Mouse (Mus musculus) hindbrain, postnatal 0 days (tissue): ENCODE measurements around the gene Astl. TPM values are rescaled to one million over a fixed set of nuclear protein-coding genes. Genes with fewer than 3 reads are reported as not detected.

Experiments used
- ATAC-seq: fragments of 200-750 bp; cut with Nextera tagmentation; 2 replicates; pipeline ENCODE4 v1.8.0; 2017; ENCODE audit warnings: mild to moderate bottlenecking, moderate TSS enrichment, moderate library complexity
- DNase-seq: peaks from one replicate; pipeline ENCODE4 v3.0.0-alpha.2; 2015; ENCODE audit warnings: low spot score
- H3K27ac ChIP-seq: fragments of 300-500 bp; sonication (generic); 2 replicates; pipeline ENCODE4 v1.5.1; 2014; ENCODE audit warnings: mild to moderate bottlenecking
- H3K27me3 ChIP-seq: fragments of 300-500 bp; sonication (generic); 2 replicates; pipeline ENCODE4 v1.6.1; 2014; ENCODE audit warnings: low read length, mixed read lengths; ENCODE audit not compliant: insufficient read depth
- H3K36me3 ChIP-seq: fragments of 300-500 bp; sonication (generic); 2 replicates; pipeline ENCODE4 v1.6.1; 2014; ENCODE audit warnings: low read length, mixed read lengths; ENCODE audit not compliant: insufficient read depth
- H3K4me1 ChIP-seq: fragments of 300-500 bp; sonication (generic); 2 replicates; pipeline ENCODE4 v1.6.1; 2014; ENCODE audit warnings: antibody characterized with exemption, low read length, mixed read lengths; ENCODE audit not compliant: insufficient read depth
- H3K4me2 ChIP-seq: fragments of 300-500 bp; sonication (generic); 2 replicates; pipeline ENCODE4 v1.6.1; 2014; ENCODE audit warnings: low read depth, mild to moderate bottlenecking, low read length, moderate library complexity, mixed read lengths
- H3K4me3 ChIP-seq: fragments of 300-500 bp; sonication (generic); 2 replicates; pipeline ENCODE4 v1.5.1; 2014; ENCODE audit warnings: low read length
- H3K9ac ChIP-seq: fragments of 300-500 bp; sonication (generic); replicated peaks from 2 replicates; pipeline ENCODE4 v1.6.1; 2014; ENCODE audit warnings: mild to moderate bottlenecking, low read length, moderate library complexity, mixed read lengths
- H3K9me3 ChIP-seq: fragments of 300-500 bp; sonication (generic); 2 replicates; pipeline ENCODE4 v1.6.1; 2016; ENCODE audit warnings: low read length, mixed read lengths
- CTCF ChIP-seq: IDR thresholded peaks from 2 replicates; pipeline ENCODE4 v1.5.1; 2016; ENCODE audit warnings: antibody characterized with exemption, control low read depth, low read depth
- WGBS: fragments of 180-500 bp; shearing (Covaris S2); extraction: QIAGEN DNeasy Blood & Tissue Kit; methylation state at CpG from one replicate; pipeline ENCODE4 v1.1.7; 2014; 5-methylcytosine and 5-hydroxymethylcytosine counted together
- polyA plus RNA-seq: library from polyadenylated mRNA; unstranded; fragments of >200 nt; fragmentation: Nextera tagmentation; extraction: Ambion mirVana; gene quantifications from 2 replicates; pipeline ENCODE4 v1.2.1, GENCODE M21; 2015
- total RNA-seq: library from RNA; depleted of rRNA; stranded (reverse); fragments of >200 nt; gene quantifications from 2 replicates; pipeline ENCODE4 v1.2.3, GENCODE M21; 2014

Gene Astl
- total and polyA plus RNA-seq, 2 experiments from 2014 or later: not detected

DNA sequence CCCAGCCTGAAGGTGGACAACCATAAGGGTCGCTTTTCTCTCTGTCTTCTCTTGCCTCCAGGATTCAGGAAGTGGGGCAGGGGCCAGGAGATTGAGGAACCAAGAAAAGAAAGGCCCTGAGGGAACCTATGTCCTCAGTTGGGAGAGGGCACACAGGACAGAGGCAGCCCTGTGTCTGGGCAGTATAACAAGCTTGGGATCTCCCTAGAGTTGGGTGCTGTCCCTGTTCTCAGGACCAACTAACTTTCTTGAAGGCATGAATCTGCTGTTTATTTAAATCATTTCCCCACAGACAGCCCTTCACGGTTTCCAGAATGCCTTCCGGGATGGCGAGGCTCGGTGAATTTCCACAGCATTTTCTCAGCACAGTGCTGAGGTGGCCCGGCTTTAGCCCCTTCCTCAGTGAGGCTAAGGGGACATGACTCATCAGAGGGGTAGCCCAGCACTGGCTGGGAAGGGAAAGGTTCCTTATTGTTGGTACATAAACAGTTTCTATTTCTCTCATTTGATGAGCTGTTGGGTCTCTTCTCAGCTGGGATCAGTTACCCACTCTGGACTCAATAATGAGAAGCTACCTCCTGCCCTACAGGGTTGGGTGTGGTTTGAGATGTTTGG is 15.7 kb upstream of the Astl start:
- Histone ChIP-seq H3K27me3 (no peaks in the 10 kb centered on the region), H3K4me3 (no peak overlapping the region), H3K4me1 (no peaks in the 10 kb centered on the region), H3K4me2 (no peak overlapping the region), H3K27ac (no peak overlapping the region), H3K9ac (no peak overlapping the region), H3K36me3 (no peaks in the 10 kb centered on the region), H3K9me3 (no peaks in the 10 kb centered on the region)
- ATAC-seq (no peak), DNase-seq (no peak)
- 73% methylated on average over 6 of the region's 6 CpGs for WGBS
- no peak for TF ChIP-seq CTCF

GRCm38 (mm10) chr2:127323667-127324066 is 14.8 kb upstream of the Astl start:
- no peak overlapping the region for H3K4me2 ChIP-seq
- H3K9ac ChIP-seq: no peak overlapping the region
- H3K27ac ChIP-seq: no peak overlapping the region
- H3K9me3 ChIP-seq: no peaks in the 10 kb centered on the region
- WGBS: 91% methylated on average over 1 of the region's 1 CpGs
- no peak overlapping the region for H3K4me3 ChIP-seq
- no peaks in the 10 kb centered on the region for H3K27me3 ChIP-seq
- H3K4me1 ChIP-seq: no peaks in the 10 kb centered on the region
- ATAC-seq (0 out of 2 replicates have a peak, but pooled peaks have one; percentile 10), DNase-seq (no peak)
- H3K36me3 ChIP-seq: no peaks in the 10 kb centered on the region
- TF ChIP-seq CTCF: no peak

DNA sequence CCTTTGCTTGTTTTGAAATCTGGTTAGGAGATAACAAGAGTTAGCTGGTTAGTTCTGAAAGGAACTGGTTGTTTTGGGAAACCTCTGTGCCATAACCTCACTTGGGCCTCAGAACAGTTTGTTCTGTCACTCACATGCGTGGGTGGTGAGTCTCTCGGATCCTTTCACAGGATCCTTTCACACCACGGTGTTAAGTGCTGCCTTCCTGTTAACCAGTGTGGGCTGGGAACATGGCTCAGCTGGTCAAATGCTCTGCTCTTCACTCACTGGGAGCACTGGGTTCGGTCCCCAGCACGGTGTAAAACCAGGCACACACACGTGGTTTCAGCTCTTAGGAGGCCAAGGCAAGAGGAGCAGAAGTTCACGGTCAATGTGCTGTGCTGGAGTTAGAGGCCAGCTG is 14.0 kb upstream of the Astl start:
- H3K9me3 ChIP-seq: no peaks in the 10 kb centered on the region
- no peak overlapping the region for H3K4me2 ChIP-seq
- no peak overlapping the region for H3K27ac ChIP-seq
- WGBS: 78% methylated on average over 7 of the region's 7 CpGs
- no peaks in the 10 kb centered on the region for H3K4me1 ChIP-seq
- H3K36me3 ChIP-seq: no peaks in the 10 kb centered on the region
- ATAC-seq (no peak), DNase-seq (no peak)
- H3K9ac ChIP-seq: no peak overlapping the region
- no peak overlapping the region for H3K4me3 ChIP-seq
- no peaks in the 10 kb centered on the region for H3K27me3 ChIP-seq
- TF ChIP-seq CTCF: no peak

DNA sequence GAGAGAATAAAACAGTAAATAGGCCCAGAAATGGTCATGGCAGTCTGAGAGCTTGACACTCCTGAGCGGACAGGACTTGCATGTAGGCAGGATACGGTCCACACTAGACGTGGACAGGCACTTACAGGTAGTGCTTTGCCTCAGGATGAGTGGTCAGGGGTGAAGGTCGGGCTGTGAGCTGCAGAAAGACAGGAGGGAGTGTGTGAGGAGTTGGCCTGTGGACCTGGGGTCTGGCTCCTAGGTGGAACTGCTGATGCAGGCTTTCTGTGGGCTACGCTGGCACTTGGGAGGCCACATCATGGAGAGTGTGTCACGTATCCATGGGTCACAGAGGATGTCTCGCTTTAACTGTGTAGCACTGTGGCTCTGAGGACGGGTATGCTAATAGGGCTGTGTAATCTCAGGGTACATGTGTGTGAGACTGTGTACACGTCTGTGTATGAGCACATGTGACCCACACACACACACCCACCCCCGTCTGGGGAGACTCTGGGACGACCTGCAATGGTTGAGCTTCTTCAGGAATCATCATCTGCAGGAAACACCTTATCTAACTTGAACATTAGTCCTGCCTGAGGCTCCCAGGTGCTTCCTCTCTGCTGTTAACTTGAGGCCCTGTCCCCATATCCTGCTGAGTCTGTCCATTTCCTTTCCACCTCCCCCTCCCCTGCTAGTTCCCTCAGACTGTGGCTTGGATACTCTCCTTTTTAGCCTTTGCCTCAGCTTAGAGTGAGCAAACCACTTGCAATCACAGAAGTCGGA is 10.2 kb upstream of the Astl start:
- no peak for ATAC-seq
- Histone ChIP-seq H3K4me2 (no peak overlapping the region), H3K36me3 (no peaks in the 10 kb centered on the region), H3K27ac (no peak overlapping the region), H3K4me3 (no peak overlapping the region), H3K27me3 (no peaks in the 10 kb centered on the region), H3K9me3 (no peaks in the 10 kb centered on the region), H3K9ac (no peak overlapping the region), H3K4me1 (no peaks in the 10 kb centered on the region)
- 77% methylated on average over 12 of the region's 12 CpGs for WGBS
- TF ChIP-seq CTCF: no peak
- no peak for DNase-seq

DNA sequence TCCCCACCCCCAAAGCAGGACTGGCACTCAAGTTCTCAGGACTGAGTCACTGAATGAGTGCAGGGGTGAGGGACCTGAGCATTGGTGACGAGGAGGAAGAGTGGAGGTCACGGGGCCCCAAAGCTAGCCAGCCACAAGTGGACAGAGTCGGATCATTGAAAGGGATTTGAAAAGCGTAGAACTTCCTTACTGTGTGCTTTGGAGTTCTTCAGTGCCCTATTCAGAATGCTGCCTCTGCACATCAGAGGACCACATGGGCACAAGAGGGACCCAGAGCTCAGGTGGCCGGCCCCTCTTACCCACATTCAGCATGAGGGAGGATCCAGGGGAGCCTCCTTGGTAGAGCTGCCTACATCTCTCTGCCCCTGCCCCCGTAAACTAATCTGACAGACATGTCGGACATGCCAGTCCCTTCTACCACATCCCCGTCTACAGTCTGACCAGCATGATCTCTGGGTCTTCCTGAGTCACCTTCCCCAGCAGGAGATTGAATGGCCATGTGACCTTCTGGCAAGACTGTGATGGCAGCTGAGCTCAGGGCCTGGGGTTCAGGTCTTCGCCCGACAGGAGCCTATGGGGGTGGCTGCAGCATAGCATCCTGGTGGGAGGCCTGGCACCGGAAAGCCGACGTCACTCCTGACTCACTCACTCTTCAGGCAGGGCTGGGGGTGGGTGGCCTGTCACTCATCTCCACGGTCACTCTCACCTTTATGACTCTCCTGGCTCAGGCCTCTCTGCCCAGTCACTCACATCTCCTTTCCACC is 5.5 kb upstream of the Astl start:
- Histone ChIP-seq H3K9me3 (no peaks in the 10 kb centered on the region), H3K4me1 (peaks cover 12% of the 10 kb centered on the region), H3K4me2 (no peak overlapping the region), H3K36me3 (no peaks in the 10 kb centered on the region), H3K27me3 (peaks cover 4% of the 10 kb centered on the region; the same call in 1 of the 2 replicates), H3K9ac (no peak overlapping the region), H3K27ac (no peak overlapping the region), H3K4me3 (no peak overlapping the region)
- no peak for DNase-seq
- 78% methylated on average over 14 of the region's 14 CpGs for WGBS
- no peak for TF ChIP-seq CTCF
- ATAC-seq: no peak

- H3K9me3 ChIP-seq: no peaks in the 10 kb centered on the region
- H3K27me3 ChIP-seq: peaks cover 4% of the 10 kb centered on the region
- 62% methylated on average over 5 of the region's 5 CpGs for WGBS
- no peaks in the 10 kb centered on the region for H3K36me3 ChIP-seq
- no peak overlapping the region for H3K27ac ChIP-seq
- peaks cover 12% of the 10 kb centered on the region for H3K4me1 ChIP-seq
- H3K4me3 ChIP-seq: no peak overlapping the region
- no peak overlapping the region for H3K4me2 ChIP-seq
- TF ChIP-seq CTCF: no peak
- ATAC-seq (no peak), DNase-seq (no peak)
- H3K9ac ChIP-seq: no peak overlapping the region
Measured at GRCm38 (mm10) chr2:127333945-127334603, 4.4 kb upstream of the Astl start.
